Mouse (Mus musculus): Measurements from ENCODE around the gene Def6.

- TF ChIP-seq CTCF (conservative IDR thresholded peaks at IDR 0.05 in 1 of 2, IDR thresholded peaks at IDR 0.05 in 1 of 2; ENCODE audit: low read depth in 2 of 2, low read length in 2 of 2), result peak in 1 of 2 experiments; percentile 87; a peak in 2 of 4 replicates
- TF ChIP-seq BHLHE40 (IDR thresholded peaks at IDR 0.05; ENCODE audit: low read depth, low read length), result peak; percentile 39
- no peak for TF ChIP-seq GABPA (IDR thresholded peaks at IDR 0.05; ENCODE audit: insufficient replicate concordance, low read depth, low read length)
- no peak for TF ChIP-seq POLR2AphosphoS2 (IDR thresholded peaks at IDR 0.05; ENCODE audit: low read depth, low read length)
- peak; percentile 72 for TF ChIP-seq IRF4 (IDR thresholded peaks at IDR 0.05; ENCODE audit: low read depth, low read length)
- no peak for TF ChIP-seq ZMIZ1 (IDR thresholded peaks at IDR 0.05; ENCODE audit: low read depth, low read length)
- TF ChIP-seq E2F4 (IDR thresholded peaks at IDR 0.05; ENCODE audit: insufficient replicate concordance, low read depth, low read length), result no peak
- no peak for TF ChIP-seq USF2 (conservative IDR thresholded peaks at IDR 0.05; ENCODE audit: low read depth, low read length)
Observed at GRCm38 (mm10) chr17:28207591-28208313, at the start of gene Def6.
